Mouse (Mus musculus): ENCODE results near the gene Gsdme. TPM values are rescaled to one million over a fixed set of nuclear protein-coding genes. Genes with fewer than 3 reads are reported as not detected.
A peak's percentile ranks its signal among the peaks of the same experiment; 100 is the strongest.

The Gsdme gene
- polyA plus RNA-seq, 2 experiments from 2014 or later, result 16.9 to 17.6 TPM

DNA sequence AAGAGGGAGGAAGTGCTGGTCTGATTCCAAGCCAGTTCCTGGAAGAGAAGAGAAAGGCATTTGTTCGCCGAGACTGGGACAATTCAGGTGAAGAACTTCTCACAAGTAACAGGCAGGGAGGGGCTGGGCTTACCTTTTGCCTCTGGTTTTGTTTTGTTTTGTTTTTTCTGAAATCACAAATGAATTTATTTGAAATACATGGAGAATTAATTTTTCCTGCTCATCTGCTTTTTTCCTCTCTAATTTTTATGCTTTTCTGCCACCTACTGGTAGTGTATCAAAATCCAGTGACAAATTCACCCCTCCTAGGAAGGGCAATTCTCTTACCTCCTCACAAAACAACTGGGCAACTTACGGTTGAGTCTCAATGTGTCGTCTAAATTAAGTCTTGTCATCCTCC lies 83.5 kb downstream of the Gsdme start:
- ATAC-seq, result no peak

DNA sequence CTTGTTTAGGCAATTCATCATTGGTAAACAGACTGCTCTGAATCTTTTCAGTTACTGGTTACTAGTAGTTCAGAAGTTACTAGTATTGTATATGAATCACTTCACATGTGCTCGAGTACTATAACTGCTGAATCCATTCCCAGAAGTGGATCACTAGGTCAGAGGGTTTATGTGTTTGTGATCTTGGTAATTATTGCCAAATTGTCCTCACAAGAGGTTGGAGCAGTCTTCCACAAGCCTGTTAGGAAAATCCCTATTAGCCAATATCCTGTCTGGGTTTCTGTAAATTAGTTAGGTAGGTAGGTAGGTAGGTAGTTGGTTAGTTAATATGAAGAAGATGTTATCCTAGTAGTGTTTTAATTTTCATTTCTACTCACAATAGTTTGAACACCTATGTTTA lies 87.9 kb downstream of the Gsdme start:
- no peak for ATAC-seq

DNA sequence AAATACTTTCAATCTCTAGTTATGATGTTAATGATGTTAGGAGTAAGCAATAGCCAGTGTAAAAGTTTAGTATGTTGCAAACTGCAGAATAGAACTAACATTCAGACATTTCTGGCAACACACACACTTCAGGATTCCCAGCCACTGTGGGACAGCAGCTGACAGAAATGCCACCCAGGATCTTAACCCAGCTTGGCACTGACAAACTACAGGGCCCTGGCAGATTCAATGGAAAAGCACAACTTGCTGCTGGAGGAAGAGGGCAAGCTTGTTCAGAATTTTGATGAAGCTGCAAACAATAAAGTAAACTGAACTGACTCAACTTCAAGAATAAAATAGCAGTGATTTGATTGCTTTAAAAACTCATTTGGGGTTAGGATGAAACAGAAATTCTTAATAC lies 93.9 kb downstream of the Gsdme start:
- no peak for ATAC-seq

- ATAC-seq, result no peak
Observed at GRCm38 (mm10) chr6:50168821-50169220, 94.8 kb downstream of the Gsdme start.

- no peak for ATAC-seq
Observed at GRCm38 (mm10) chr6:50163013-50163412, 100.6 kb downstream of the Gsdme start.

DNA sequence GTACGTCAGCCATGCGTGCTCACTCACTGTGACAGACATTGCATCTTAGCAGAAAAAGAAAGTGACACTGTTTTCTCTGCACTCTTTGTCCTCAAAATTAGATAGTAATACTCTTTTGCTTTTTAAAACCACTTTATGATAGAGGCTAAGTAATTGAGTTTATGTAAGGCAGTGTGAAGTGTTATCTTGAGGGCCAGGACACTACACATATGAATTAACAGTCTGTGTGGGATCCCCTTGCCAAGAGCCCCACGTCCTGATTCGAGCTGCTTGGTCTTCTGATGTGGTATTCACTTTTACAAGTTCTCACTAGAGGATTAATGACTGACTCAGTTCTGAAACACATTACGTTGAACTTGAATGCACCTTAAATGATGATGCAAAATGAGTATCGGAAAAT lies 103.8 kb downstream of the Gsdme start:
- ATAC-seq, result no peak

DNA sequence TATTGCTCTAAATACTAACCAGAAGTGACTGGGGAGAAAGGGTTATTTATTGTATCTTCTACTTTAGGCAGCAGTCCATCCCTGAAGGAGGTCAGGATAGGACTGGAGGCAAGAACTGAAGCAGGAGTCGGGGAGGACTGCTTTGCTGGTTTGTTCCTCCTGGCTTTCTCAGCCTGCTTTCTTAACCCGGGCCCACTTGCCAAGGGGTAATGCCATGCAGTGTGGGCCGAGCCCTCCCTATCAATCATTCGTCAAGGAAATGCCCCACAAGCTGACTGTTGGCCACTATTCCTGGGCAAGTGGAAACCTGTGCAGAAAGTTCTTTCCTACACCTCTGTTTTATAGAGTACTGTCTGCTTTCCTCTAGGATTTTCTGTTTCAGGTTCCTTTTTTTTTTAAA lies 114.3 kb downstream of the Gsdme start:
- ATAC-seq, result no peak

- ATAC-seq, result peak; percentile 90
Observed at GRCm38 (mm10) chr6:50146158-50146557, 117.5 kb downstream of the Gsdme start.

DNA sequence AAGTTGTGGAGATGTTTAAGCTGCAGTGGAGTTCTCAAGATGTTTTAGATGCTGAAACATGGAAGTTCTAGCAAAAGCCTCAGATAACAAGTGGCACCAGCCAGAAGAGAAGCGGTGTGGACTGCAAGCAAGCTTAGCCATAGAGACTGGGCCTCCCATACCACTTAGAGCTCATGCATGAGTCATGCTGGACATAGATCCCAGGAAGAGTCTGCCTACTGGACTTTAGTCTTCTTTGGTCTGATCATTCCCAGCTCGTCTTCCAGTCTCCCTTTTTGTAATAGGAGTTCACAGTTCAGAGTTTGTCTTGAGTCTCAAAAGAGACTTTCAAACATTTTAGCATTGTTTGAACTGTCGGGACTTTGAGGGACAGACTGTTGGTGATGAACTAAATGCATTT lies 124.1 kb downstream of the Gsdme start:
- no peak for ATAC-seq

Other genes starting within 250 kb of the Gsdme start
- gene Mpp6, start 153.6 kb downstream of the Gsdme start, polyA plus RNA-seq (2017; shearing (Covaris generic)), result 10 to 100 TPM in 1 of 2 experiments, 1 to 10 TPM in 1; 7.9 to 11.9 TPM
- gene Osbpl3, start 192.3 kb upstream of the Gsdme start, polyA plus RNA-seq (2017; shearing (Covaris generic)), result 10 to 100 TPM; 26.9 to 38.2 TPM

Data from activated CD4-positive, CD25-positive, alpha-beta regulatory T cell, adult 4 months (primary cell).